15 mouse cellular contexts compared by ENCODE assay signal in genomic region chr10:123148025-123148814, GRCm38 (mm10). TPM values are rescaled to one million over a fixed set of nuclear protein-coding genes. Genes with fewer than 3 reads are reported as not detected.
DNase-seq lines count a peak whose midpoint lies in the region; ATAC-seq and TF ChIP-seq lines count a peak whose summit lies in the region.
"Had no signal": no experiment of that assay in that cellular context is flagged by ENCODE, and none has a peak within 500 bp of the region (broad histone marks: within the 10 kb centered on the region; RNA-seq: fewer than 3 reads in every experiment).

No protein-coding gene starts in this region.

- ATAC-seq in kidney, postnatal 0 days (replicated peaks; ENCODE audit: low FRiP score, low read depth) = no peak

- H3K27ac ChIP-seq in kidney, postnatal 0 days = no peak overlapping the region
- H3K27ac ChIP-seq: embryonic facial prominence, embryonic 13.5 days; hindbrain, embryonic 10.5 days; limb, embryonic 12.5 days had no signal

- H3K4me1 ChIP-seq in kidney, postnatal 0 days (replicated peaks; ENCODE audit: insufficient read depth, low read length) = no peaks in the 10 kb centered on the region
- H3K4me1 ChIP-seq: embryonic facial prominence, embryonic 13.5 days; hindbrain, embryonic 10.5 days had no signal

- no peaks in the 10 kb centered on the region for H3K27me3 ChIP-seq in kidney, postnatal 0 days (ENCODE audit: insufficient read depth, low read length)
- H3K27me3 ChIP-seq: embryonic facial prominence, embryonic 13.5 days; limb, embryonic 12.5 days had no signal

- H3K9ac ChIP-seq in kidney, postnatal 0 days (ENCODE audit: low read depth, low read length) = no peak overlapping the region
- H3K9ac ChIP-seq: embryonic facial prominence, embryonic 13.5 days; limb, embryonic 12.5 days had no signal

- H3K4me2 ChIP-seq in kidney, postnatal 0 days (ENCODE audit: low read length) = no peak overlapping the region
- H3K4me2 ChIP-seq: embryonic facial prominence, embryonic 13.5 days; limb, embryonic 12.5 days had no signal

- H3K4me3 ChIP-seq in kidney, postnatal 0 days (replicated peaks; ENCODE audit: low read depth, low read length) = no peak overlapping the region
- H3K4me3 ChIP-seq: embryonic facial prominence, embryonic 13.5 days; hindbrain, embryonic 10.5 days; limb, embryonic 12.5 days had no signal

- 31% methylated on average over 4 of the region's 4 CpGs for WGBS in kidney, postnatal 0 days

- H3K9me3 ChIP-seq in kidney, postnatal 0 days (replicated peaks; ENCODE audit: low read length) = no peaks in the 10 kb centered on the region
- H3K9me3 ChIP-seq: embryonic facial prominence, embryonic 13.5 days; G1E; hindbrain, embryonic 10.5 days; limb, embryonic 12.5 days had no signal

- TF ChIP-seq CTCF in kidney, postnatal 0 days (IDR thresholded peaks at IDR 0.05; ENCODE audit: low read depth) = no peak

- 0 out of 2 replicates have a peak, but pooled peaks cover 15% of the 10 kb centered on the region for H3K36me3 ChIP-seq in kidney, postnatal 0 days (ENCODE audit: insufficient read depth, low read length)

- peak; percentile 22 for DNase-seq in gastrocnemius, adult 18-20 months (ENCODE audit: low spot score)
- no peak for DNase-seq in gastrocnemius, postnatal 10 days
- DNase-seq in kidney, postnatal 0 days (ENCODE audit: low spot score) = peak; percentile 62
- no peak for DNase-seq in kidney, adult 18-20 months
- peak; percentile 20 for DNase-seq in embryo, embryonic 9.5 days (ENCODE audit: extremely low spot score)
- peak; percentile 34 for DNase-seq in skeletal muscle tissue, adult 2 months (ENCODE audit: low read depth, low spot score)
- DNase-seq in frontal cortex, postnatal 10 days (ENCODE audit: low spot score in 2 of 2) = no peak
- DNase-seq in lung, postnatal 4 days = no peak
- DNase-seq: cerebellum, adult 9-10 months; lung, adult 2 months; retina, postnatal 1 day had no signal

RNA-seq across cellular contexts. Expression of gene Usp15, which starts 48.6 kb away (rescaled TPM):
- total RNA-seq in gastrocnemius, adult 18-20 months (2021) = 100 to 1,000 TPM; 172 to 179 TPM
- total RNA-seq in gastrocnemius, postnatal 10 days (2021) = 100 to 1,000 TPM; 144 to 145 TPM
- 58.9 and 59.2 TPM in 2 replicates for polyA plus RNA-seq in kidney, postnatal 0 days (2015; fragmentation: Nextera tagmentation; extraction: Ambion mirVana)

Comparison
In these comparisons a context has a peak if more than half of its experiments do, and no peak if none do; other contexts are left out.
1. DNase-seq: peak in gastrocnemius, adult 18-20 months (single experiment), kidney, postnatal 0 days (single experiment), embryo, embryonic 9.5 days (single experiment) and skeletal muscle tissue, adult 2 months (single experiment); none in gastrocnemius, postnatal 10 days (single experiment), kidney, adult 18-20 months (single experiment), frontal cortex, postnatal 10 days (0 of 2) and lung, postnatal 4 days (0 of 2).